Mouse (Mus musculus): ENCODE data around the gene Cebpb.

Gene Cebpb

GRCm38 (mm10) chr2:167723589-167724206, 35.0 kb downstream of the Cebpb start:
- DNase-seq, result no peak

DNA sequence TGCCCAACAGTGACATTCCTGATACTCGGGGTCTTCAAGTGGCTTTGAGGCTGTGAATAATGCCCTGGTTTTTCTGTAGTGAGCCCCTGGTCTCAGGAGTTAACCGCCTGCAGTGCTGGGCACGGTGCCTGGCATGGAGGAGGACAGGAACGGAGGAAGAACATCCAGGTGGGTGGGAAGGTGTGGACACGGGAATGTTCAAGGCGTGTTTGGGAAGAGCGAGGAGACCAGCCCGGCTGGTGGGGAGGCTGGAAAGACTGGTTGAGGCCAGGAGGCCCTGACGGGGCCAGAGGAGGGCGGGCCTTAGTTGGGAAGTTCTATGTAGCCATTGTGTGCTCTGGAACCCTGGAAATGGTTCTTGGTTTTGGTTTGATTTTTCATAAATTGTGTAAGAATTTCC, 37.2 kb downstream of the Cebpb start:
- DNase-seq, result no peak

GRCm38 (mm10) chr2:167727161-167727560, 38.4 kb downstream of the Cebpb start:
- no peak for DNase-seq

GRCm38 (mm10) chr2:167730036-167730435, 41.3 kb downstream of the Cebpb start:
- DNase-seq, result no peak

DNA sequence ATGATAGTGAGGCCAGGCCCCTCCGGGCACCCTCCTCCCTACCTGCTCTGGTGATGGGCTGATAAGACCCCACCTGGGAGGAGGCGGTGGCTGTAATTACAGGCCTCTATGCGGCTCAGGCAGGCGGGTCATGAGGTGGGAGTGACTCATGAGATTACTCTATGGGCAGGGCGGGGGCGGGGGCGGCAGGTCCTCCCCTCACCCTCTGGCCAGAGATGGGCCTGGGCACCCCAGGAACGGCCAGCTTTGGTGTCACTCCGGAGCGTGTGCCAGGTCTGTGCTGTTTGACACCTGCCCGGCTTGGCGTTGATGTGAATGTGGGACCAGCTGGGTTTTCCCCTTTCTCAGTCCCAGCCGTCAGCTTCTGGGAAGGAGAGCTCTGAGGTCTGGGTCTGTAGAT, 42.4 kb downstream of the Cebpb start:
- no peak for DNase-seq

DNA sequence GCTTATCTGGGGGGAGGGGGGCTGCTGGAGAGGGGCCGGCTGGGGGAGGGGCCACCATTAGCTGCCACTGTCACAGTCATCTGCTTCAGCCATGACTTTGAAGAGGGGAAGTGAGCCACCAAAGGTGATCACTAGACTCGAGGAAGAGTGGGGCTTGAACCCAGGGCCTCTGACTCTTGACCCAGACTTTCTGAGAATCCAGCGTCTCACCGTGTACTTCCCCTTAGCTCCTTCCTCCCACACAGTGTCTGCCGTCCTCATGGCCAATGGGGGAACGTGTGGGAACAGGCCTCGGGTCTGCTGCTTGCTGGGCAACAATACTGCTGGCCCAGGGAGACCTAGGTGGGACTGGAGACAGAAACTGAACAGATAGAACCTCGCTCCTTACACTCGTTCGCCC, 46.1 kb downstream of the Cebpb start:
- no peak for DNase-seq

GRCm38 (mm10) chr2:167739030-167739429, 50.3 kb downstream of the Cebpb start:
- DNase-seq, result no peak
